Mouse (Mus musculus) bone marrow macrophage, adult 2 months (primary cell): ENCODE measurements around the gene Naxd. TPM values are rescaled to one million over a fixed set of nuclear protein-coding genes. Genes with fewer than 3 reads are reported as not detected.
A peak's percentile ranks its signal among the peaks of the same experiment; 100 is the strongest.
"Not testable (repeated sequence)": the region's sequence is repeated elsewhere in the genome, so short reads cannot be mapped to it uniquely, and the experiment has no call there.

Experiments
- H3K27ac ChIP-seq: 2 replicates; pipeline ENCODE4 v1.5.1; 2012; ENCODE audit warnings: low read depth, low read length; ENCODE audit not compliant: insufficient read depth
- H3K4me1 ChIP-seq: 2 replicates; pipeline ENCODE4 v1.6.1; 2012; ENCODE audit warnings: low read length; ENCODE audit not compliant: control insufficient read depth, insufficient read depth
- H3K4me3 ChIP-seq: 2 replicates; pipeline ENCODE4 v1.5.1; 2012; ENCODE audit warnings: mild to moderate bottlenecking, low read length, moderate library complexity; ENCODE audit not compliant: insufficient read depth
- CTCF ChIP-seq: IDR thresholded peaks from 2 replicates; pipeline ENCODE4 v1.5.1; 2012; ENCODE audit warnings: low read depth, mild to moderate bottlenecking, low read length, moderate library complexity
- POLR2A ChIP-seq: IDR thresholded peaks from 2 replicates; pipeline ENCODE4 v1.6.1; 2012; ENCODE audit warnings: mild to moderate bottlenecking, low read depth, low read length, borderline replicate concordance
- polyA plus RNA-seq: library from polyadenylated mRNA; stranded (reverse); fragments of >200 nt; gene quantifications from 2 replicates; pipeline ENCODE4 v1.2.4, GENCODE M21; 2012; ENCODE audit not compliant: missing spikeins, insufficient read depth, insufficient read length

Gene Naxd
- polyA plus RNA-seq, 1 experiment: 45.1 TPM

- Histone ChIP-seq H3K4me1 (peaks cover 14% of the 10 kb centered on the region), H3K27ac (no peak overlapping the region), H3K4me3 (no peak overlapping the region)
- TF ChIP-seq CTCF (no peak), POLR2A (no peak)
These were observed 17.7 kb upstream of the Naxd start for GRCm38 (mm10) chr8:11479591-11479990.

GRCm38 (mm10) chr8:11481876-11482275, 15.4 kb upstream of the Naxd start:
- H3K27ac ChIP-seq: no peak overlapping the region
- H3K4me1 ChIP-seq: peaks cover under 1% of the 10 kb centered on the region; the same call in 1 of the 2 replicates
- H3K4me3 ChIP-seq: no peak overlapping the region
- no peak for TF ChIP-seq POLR2A
- TF ChIP-seq CTCF: no peak

DNA sequence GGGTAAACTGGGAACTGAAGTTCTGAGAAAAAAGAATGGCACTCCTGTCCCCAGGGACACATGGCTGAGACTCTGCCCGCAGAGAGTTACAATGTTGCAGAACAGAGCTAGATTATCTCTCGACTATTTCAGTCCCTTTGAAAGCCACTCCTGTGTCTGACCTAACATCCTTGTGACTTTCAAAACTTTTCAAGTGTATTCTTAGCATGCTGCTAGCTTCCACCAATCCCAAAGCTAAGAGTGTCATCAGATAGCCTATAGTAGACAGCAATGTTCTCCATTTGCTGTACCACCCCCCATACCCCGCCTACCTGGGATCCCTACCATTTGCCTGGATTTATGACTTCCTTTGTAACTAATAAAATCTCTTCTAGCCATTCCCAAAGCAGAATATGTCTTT, 14.8 kb upstream of the Naxd start:
- Histone ChIP-seq H3K4me3 (no peak overlapping the region), H3K4me1 (peaks cover 6% of the 10 kb centered on the region), H3K27ac (no peak overlapping the region)
- no peak for TF ChIP-seq CTCF
- TF ChIP-seq POLR2A: no peak

DNA sequence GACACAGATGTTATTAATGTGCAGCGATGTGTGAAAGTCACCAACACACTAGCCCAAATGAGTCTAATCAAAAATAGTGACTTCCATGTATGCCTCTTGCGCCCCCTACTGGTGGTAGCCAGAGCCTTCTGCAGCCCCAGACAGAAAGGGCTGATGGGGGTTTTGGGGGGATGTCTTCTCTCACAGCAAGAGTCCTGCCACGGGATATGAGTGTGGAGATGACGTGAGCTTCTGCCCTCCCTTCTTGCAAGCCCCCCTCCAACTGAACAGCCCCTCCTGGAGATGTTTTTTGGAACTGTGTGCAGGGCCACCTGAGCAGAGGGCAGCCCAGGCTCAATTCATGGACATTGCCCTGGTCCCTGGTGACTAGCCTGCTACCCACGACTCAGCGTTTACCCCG, 11.2 kb upstream of the Naxd start:
- no peak overlapping the region for H3K27ac ChIP-seq
- no peak overlapping the region for H3K4me3 ChIP-seq
- TF ChIP-seq POLR2A (no peak), CTCF (peak; percentile 86)
- H3K4me1 ChIP-seq: peaks cover 6% of the 10 kb centered on the region

DNA sequence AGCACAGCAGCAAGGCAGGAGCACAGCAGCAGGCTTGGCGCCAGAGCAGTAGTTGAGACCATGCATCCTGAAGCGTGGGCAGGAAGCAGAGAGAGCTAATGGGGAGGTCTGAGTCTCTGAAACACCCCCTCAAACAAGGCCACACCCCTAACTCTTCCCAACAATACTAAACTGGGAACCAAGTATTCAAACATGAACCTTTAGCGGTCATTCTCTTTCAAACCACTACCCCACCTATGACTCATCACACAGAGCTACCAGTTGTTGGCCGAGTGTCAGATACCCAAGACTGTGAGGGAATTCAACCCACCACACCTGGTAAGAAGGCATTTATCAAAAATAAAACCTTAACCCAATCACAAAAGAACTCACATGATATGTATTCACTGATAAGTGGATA, 10.1 kb upstream of the Naxd start:
- Histone ChIP-seq H3K27ac (no peak overlapping the region), H3K4me1 (peaks cover 10% of the 10 kb centered on the region), H3K4me3 (no peak overlapping the region)
- TF ChIP-seq POLR2A (no peak), CTCF (no peak)

- peaks cover 10% of the 10 kb centered on the region for H3K4me1 ChIP-seq
- H3K27ac ChIP-seq, H3K4me3 ChIP-seq: not testable (repeated sequence)
These were observed 5.0 kb upstream of the Naxd start for GRCm38 (mm10) chr8:11492340-11492739.

GRCm38 (mm10) chr8:11498281-11498680, 975 bp downstream of the Naxd start:
- Histone ChIP-seq H3K4me3 (peak overlapping the region; percentile 92), H3K27ac (no peak overlapping the region), H3K4me1 (peaks cover 18% of the 10 kb centered on the region)
- TF ChIP-seq CTCF: no peak
- TF ChIP-seq POLR2A: no peak

DNA sequence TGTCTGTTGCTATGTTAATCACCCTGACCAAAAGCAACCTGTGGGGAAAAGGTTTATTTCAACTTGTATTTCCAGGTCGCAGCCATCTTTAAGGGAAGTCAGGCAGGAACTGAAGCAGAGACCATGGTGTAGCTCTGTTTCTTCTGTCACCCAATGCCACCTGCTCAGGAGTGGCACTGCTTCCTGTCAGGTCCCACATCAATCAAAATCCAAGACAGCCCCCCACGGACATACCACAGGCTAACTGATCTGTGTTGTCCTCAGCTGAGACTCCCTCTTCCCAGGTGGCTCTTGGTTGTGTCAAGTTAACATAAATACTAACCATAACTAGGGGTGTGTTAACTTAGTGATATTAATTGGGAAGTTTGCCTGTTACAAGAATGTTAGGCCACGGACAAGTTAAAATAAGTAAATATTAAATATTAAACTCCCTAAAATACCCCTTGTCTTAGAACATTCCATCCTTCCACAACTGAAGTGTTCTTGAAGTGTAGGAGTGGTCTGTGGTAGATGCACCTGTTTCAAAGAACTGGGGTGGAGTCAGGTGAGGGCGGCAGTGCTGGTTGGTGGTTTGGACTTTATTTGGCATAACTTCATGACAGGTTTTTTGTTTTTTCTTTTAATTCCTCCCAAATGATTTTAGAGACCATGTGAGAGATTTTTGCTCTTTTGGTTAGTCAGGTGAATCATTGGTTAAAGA, 1.6 kb downstream of the Naxd start:
- Histone ChIP-seq H3K4me1 (peaks cover 18% of the 10 kb centered on the region), H3K4me3 (peak overlapping the region; percentile 92), H3K27ac (no peak overlapping the region)
- TF ChIP-seq CTCF (no peak), POLR2A (no peak)

GRCm38 (mm10) chr8:11503476-11504232, 6.3 kb downstream of the Naxd start:
- H3K4me3 ChIP-seq: no peak overlapping the region
- TF ChIP-seq CTCF: no peak
- TF ChIP-seq POLR2A: no peak
- no peak overlapping the region for H3K27ac ChIP-seq
- H3K4me1 ChIP-seq: peaks cover 9% of the 10 kb centered on the region

- no peak for TF ChIP-seq CTCF
- TF ChIP-seq POLR2A: no peak
- no peaks in the 10 kb centered on the region for H3K4me1 ChIP-seq
- H3K4me3 ChIP-seq: no peak overlapping the region
- H3K27ac ChIP-seq: no peak overlapping the region
These were observed 8.8 kb downstream of the Naxd start for GRCm38 (mm10) chr8:11506074-11506473.

DNA sequence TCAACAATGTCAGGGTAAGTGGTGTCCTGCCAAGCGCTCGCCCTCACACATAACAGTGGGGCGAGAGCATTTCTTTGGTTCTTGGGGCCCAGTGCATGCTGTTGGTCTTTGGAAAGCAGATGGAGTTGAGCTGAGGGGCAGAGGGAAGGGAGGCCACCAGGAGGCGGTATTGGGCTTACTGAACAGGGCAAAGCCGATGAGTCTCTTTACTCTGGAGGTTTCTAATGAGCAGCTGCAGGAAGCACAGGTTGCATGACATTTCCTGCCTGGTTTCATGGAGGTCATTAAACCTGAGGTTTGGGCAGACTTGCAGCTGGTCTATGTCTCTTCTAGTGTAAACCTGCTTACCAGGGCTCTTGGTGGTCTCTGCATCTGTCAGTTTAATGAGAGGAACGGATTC, 9.5 kb downstream of the Naxd start:
- no peaks in the 10 kb centered on the region for H3K4me1 ChIP-seq
- no peak overlapping the region for H3K4me3 ChIP-seq
- TF ChIP-seq POLR2A (no peak), CTCF (peak; percentile 63)
- no peak overlapping the region for H3K27ac ChIP-seq
